Mouse (Mus musculus): ENCODE results near the gene Fam219b. TPM values are rescaled to one million over a fixed set of nuclear protein-coding genes. Genes with fewer than 3 reads are reported as not detected.

Gene Fam219b
- polyA plus RNA-seq, 2 experiments, result 3.1 to 4.8 TPM

GRCm38 (mm10) chr9:57523754-57524153 is 13.6 kb upstream of the Fam219b start:
- Histone ChIP-seq H3K4me3 (ENCODE audit: insufficient read depth in 1 of 2, low read depth in 2 of 2, low read length in 2 of 2) (no peak overlapping the region), H3K27ac (no peak overlapping the region), H3K9me3 (ENCODE audit: control insufficient read depth, low read length) (no peaks in the 10 kb centered on the region), H3K4me2 (ENCODE audit: low read depth) (no peak overlapping the region), H3K9ac (replicated peaks) (no peak overlapping the region), H3K4me1 (replicated peaks; ENCODE audit: control insufficient read depth in 2 of 2, insufficient read depth in 2 of 2, low read length in 1 of 2) (peaks cover 12 to 26% of the 10 kb centered on the region in 2 experiments), H3K36me3 (replicated peaks; ENCODE audit: control insufficient read depth, insufficient read depth, low read depth) (no peaks in the 10 kb centered on the region), H3K27me3 (ENCODE audit: control insufficient read depth, insufficient read depth, low read length) (no peaks in the 10 kb centered on the region)
- WGBS (ENCODE audit: insufficient replicate concordance), result 46% methylated on average over 1 of the region's 1 CpGs
- no peak for ATAC-seq (ENCODE audit: insufficient read depth)
- no peak for TF ChIP-seq EP300 (IDR thresholded peaks at IDR 0.05; ENCODE audit: low read depth)
- TF ChIP-seq CTCF (IDR thresholded peaks at IDR 0.05; ENCODE audit: low read depth), result peak; percentile 54; the same call in 1 of the 2 replicates
- peak; percentile 54 to 74 (median 57) for DNase-seq (ENCODE audit: low read depth in 3 of 3, low spot score in 3 of 3)

- H3K4me1 ChIP-seq (replicated peaks; ENCODE audit: control insufficient read depth in 2 of 2, insufficient read depth in 2 of 2, low read length in 1 of 2), result peaks cover 12 to 26% of the 10 kb centered on the region in 2 experiments
- no peak overlapping the region; the same call in 1 of the 2 replicates for H3K4me2 ChIP-seq (ENCODE audit: low read depth)
- no peaks in the 10 kb centered on the region for H3K27me3 ChIP-seq (ENCODE audit: control insufficient read depth, insufficient read depth, low read length)
- peaks cover 6% of the 10 kb centered on the region for H3K36me3 ChIP-seq (replicated peaks; ENCODE audit: control insufficient read depth, insufficient read depth, low read depth)
- H3K4me3 ChIP-seq (ENCODE audit: insufficient read depth in 1 of 2, low read depth in 2 of 2, low read length in 2 of 2), result no peak overlapping the region
- ATAC-seq (ENCODE audit: insufficient read depth) (no peak), DNase-seq (ENCODE audit: low read depth in 3 of 3, low spot score in 3 of 3) (no peak)
- TF ChIP-seq CTCF (IDR thresholded peaks at IDR 0.05; ENCODE audit: low read depth), result no peak
- TF ChIP-seq EP300 (IDR thresholded peaks at IDR 0.05; ENCODE audit: low read depth), result no peak
- no peaks in the 10 kb centered on the region for H3K9me3 ChIP-seq (ENCODE audit: control insufficient read depth, low read length)
- H3K27ac ChIP-seq, result no peak overlapping the region
- no peak overlapping the region for H3K9ac ChIP-seq (replicated peaks)
These were observed 12.9 kb upstream of the Fam219b start for GRCm38 (mm10) chr9:57524439-57524838.

- Histone ChIP-seq H3K4me1 (replicated peaks; ENCODE audit: control insufficient read depth in 2 of 2, insufficient read depth in 2 of 2, low read length in 1 of 2) (peaks cover 12 to 23% of the 10 kb centered on the region in 2 experiments), H3K36me3 (replicated peaks; ENCODE audit: control insufficient read depth, insufficient read depth, low read depth) (peaks cover 11% of the 10 kb centered on the region), H3K4me3 (ENCODE audit: insufficient read depth in 1 of 2, low read depth in 2 of 2, low read length in 2 of 2) (no peak overlapping the region), H3K27ac (no peak overlapping the region), H3K27me3 (ENCODE audit: control insufficient read depth, insufficient read depth, low read length) (no peaks in the 10 kb centered on the region), H3K9me3 (ENCODE audit: control insufficient read depth, low read length) (no peaks in the 10 kb centered on the region), H3K9ac (replicated peaks) (no peak overlapping the region), H3K4me2 (ENCODE audit: low read depth) (no peak overlapping the region)
- WGBS (ENCODE audit: insufficient replicate concordance), result 60% methylated on average over 2 of the region's 2 CpGs
- DNase-seq (ENCODE audit: low read depth in 3 of 3, low spot score in 3 of 3) (no peak), ATAC-seq (ENCODE audit: insufficient read depth) (no peak)
- TF ChIP-seq CTCF (IDR thresholded peaks at IDR 0.05; ENCODE audit: low read depth) (no peak), EP300 (IDR thresholded peaks at IDR 0.05; ENCODE audit: low read depth) (no peak)
These were observed 11.8 kb upstream of the Fam219b start for GRCm38 (mm10) chr9:57525516-57525915.

GRCm38 (mm10) chr9:57526435-57526834 is 10.9 kb upstream of the Fam219b start:
- Histone ChIP-seq H3K9me3 (ENCODE audit: control insufficient read depth, low read length) (no peaks in the 10 kb centered on the region), H3K27ac (no peak overlapping the region), H3K4me1 (replicated peaks; ENCODE audit: control insufficient read depth in 2 of 2, insufficient read depth in 2 of 2, low read length in 1 of 2) (peaks cover 12 to 22% of the 10 kb centered on the region in 2 experiments), H3K4me2 (ENCODE audit: low read depth) (no peak overlapping the region), H3K36me3 (replicated peaks; ENCODE audit: control insufficient read depth, insufficient read depth, low read depth) (peaks cover 15% of the 10 kb centered on the region), H3K4me3 (ENCODE audit: insufficient read depth in 1 of 2, low read depth in 2 of 2, low read length in 2 of 2) (no peak overlapping the region), H3K9ac (replicated peaks) (no peak overlapping the region), H3K27me3 (ENCODE audit: control insufficient read depth, insufficient read depth, low read length) (no peaks in the 10 kb centered on the region)
- ATAC-seq (ENCODE audit: insufficient read depth) (no peak), DNase-seq (ENCODE audit: low read depth in 3 of 3, low spot score in 3 of 3) (no peak)
- no peak for TF ChIP-seq CTCF (IDR thresholded peaks at IDR 0.05; ENCODE audit: low read depth)
- no peak for TF ChIP-seq EP300 (IDR thresholded peaks at IDR 0.05; ENCODE audit: low read depth)

- H3K4me2 ChIP-seq (ENCODE audit: low read depth), result no peak overlapping the region
- peaks cover 27% of the 10 kb centered on the region for H3K36me3 ChIP-seq (replicated peaks; ENCODE audit: control insufficient read depth, insufficient read depth, low read depth)
- H3K9me3 ChIP-seq (ENCODE audit: control insufficient read depth, low read length), result no peaks in the 10 kb centered on the region
- H3K27me3 ChIP-seq (ENCODE audit: control insufficient read depth, insufficient read depth, low read length), result no peaks in the 10 kb centered on the region
- peaks cover 2 to 6% of the 10 kb centered on the region in 2 experiments; a peak in 3 of 4 replicates for H3K4me1 ChIP-seq (replicated peaks; ENCODE audit: control insufficient read depth in 2 of 2, insufficient read depth in 2 of 2, low read length in 1 of 2)
- H3K27ac ChIP-seq, result no peak overlapping the region
- 80% methylated on average over 1 of the region's 1 CpGs for WGBS (ENCODE audit: insufficient replicate concordance)
- H3K9ac ChIP-seq (replicated peaks), result no peak overlapping the region
- ATAC-seq (ENCODE audit: insufficient read depth) (no peak), DNase-seq (ENCODE audit: low read depth in 3 of 3, low spot score in 3 of 3) (no peak)
- TF ChIP-seq EP300 (IDR thresholded peaks at IDR 0.05; ENCODE audit: low read depth), result no peak
- H3K4me3 ChIP-seq (ENCODE audit: insufficient read depth in 1 of 2, low read depth in 2 of 2, low read length in 2 of 2), result no peak overlapping the region
These were observed 5.4 kb upstream of the Fam219b start for GRCm38 (mm10) chr9:57531946-57532345.

Measured in liver, embryonic 14.5 days (tissue).